Mouse (Mus musculus): ENCODE results near the gene Mrpl52. TPM values are rescaled to one million over a fixed set of nuclear protein-coding genes. Genes with fewer than 3 reads are reported as not detected.
A peak's percentile ranks its signal among the peaks of the same experiment; 100 is the strongest.

Gene Mrpl52
- total RNA-seq, 2 experiments from 2014 or later, result 89.2 to 93.8 TPM

DNA sequence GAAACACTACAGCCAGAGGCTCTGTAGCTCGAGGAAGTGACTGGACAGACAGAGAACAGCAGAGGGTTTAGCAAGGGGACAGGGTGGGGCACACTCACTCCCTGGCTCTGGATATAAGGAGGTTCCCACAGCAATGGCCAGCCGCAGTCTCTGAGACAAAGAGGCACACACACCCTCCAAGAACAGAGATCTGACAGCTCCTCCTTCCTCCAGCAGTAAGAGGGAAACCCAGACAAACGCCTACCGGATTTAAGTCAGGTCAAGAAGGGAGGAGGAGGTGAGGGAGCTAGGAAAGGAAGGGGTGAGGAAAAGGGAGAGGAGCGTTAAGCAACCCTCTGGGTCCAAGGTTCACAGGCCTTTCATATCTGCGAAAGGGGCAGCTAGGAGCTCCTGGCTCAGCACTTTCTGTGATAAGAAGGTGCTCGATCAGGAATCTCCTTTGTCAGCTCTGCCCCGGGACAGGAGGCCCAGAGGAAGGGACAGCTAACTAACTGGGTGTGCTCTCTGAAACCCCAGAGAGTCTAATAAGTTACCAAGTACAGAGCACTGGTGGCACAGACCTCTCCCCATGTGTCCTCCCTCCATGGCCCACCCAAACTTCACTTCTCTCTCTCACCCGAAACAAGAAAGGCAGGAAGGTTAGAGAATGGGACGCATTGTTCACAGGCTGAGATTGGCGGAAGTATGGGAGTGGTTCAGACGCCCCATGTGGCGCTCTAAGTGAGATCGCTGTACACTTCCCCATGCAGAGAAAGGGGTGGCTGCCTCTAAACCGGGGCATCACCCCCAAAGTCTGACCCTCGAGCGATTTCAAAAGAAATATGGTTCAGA, 16.5 kb upstream of the Mrpl52 start:
- no peak for DNase-seq (ENCODE audit: low spot score in 2 of 2)

DNA sequence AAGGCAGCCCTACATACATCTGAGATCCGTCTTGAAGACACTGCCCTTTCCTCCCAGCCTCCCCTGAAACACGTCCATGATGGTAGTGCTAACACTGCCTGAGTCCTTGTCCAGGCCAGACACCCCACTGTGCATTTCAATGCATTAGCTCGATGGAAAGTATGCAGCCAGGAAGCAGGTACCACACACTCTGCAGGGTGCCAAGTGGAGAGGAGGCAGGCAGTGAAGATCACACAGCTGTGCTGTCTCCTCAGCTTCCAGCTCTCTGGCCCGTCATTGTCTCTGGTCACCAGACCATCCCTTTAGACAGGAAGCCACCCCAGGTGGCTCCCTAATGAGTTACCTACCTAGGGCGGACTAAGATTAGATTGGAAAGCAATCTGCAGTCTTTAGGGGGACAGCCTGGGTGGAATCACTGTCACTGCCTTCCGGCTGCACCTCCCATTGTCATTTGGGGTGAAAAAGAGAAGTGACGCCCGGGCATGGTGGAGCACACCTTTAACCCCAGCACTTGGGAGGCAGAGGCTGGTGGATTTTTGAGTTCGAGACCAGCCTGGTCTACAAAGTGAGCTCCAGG, 14.6 kb upstream of the Mrpl52 start:
- no peak for DNase-seq (ENCODE audit: low spot score in 2 of 2)

GRCm38 (mm10) chr14:54412629-54413170, 14.0 kb upstream of the Mrpl52 start:
- DNase-seq (ENCODE audit: low spot score in 2 of 2), result peak; percentile 50 to 66

DNA sequence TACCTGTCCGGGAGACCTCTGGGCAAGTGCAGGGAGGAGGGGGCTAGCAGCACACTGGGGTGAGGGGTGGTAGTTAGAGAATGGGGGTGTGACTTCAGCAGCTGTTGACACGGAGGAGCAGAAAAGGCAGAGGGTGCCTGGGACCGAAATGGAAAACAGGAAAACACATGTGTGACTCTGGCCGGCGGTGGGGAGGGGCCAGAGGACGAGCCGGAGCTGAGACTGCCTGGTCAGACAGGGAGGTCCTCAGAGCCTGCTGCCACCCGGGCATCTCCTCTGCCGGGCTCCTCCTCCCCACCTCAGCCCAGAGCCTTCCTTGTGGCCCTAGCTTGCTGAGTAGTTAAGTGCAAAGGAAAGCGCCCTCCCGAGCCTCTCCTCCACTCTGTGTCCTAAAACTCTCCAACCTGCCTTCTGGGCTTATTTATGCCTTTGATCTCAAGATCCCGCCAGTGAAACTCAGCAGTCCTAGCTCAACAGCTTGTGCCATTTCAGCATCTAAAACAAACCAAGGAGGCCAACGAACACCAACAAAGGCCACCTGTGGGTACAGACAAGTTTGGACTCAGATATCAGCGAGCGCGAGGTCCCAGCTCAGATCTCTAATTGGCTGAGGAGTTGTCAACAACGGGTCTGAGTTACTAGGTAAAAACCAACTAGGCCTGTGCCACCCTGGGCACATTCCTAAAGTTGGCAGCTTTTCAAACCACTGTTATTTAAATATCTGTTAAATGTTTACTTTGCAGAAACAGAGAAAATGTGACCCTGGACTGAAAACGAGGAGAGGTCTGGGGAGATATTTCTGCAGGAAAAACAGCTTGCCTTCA, 12.6 kb upstream of the Mrpl52 start:
- DNase-seq (ENCODE audit: low spot score in 2 of 2), result no peak

DNA sequence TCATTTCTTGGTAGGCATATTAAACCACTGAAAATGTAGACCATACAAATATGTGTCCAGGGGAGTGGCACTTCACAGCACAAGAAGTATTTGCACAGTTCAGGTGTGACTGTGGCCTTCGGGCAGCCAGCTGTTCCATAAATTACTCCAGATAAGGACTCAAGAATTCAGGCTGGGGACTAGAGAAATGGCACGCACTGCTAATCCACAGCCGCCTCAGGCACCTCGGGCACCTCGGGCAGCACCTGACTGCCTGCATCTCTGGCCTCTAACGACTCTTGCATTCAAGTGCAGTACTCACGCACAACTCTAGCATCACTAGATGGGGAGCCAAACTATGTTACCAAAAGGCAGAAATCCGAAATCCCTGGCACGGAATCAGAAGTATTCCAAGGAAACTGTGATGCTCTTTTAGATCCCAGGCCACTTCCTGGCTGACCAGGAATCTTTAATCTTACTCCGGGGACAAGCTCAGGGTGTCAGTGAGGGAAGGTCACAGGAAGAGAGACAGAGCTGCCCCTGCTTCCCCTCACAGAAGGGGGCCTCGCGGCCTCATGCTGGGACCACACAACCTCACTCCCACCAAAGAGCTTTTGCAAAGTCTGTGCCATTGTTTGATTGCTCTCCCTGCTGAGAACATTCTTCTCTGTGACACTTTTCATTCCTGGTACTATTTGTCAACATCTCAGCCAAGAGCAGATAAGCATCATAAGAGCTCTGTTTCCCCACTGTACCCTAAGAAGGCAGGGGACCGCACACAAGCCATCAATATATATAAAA, 11.3 kb upstream of the Mrpl52 start:
- no peak for DNase-seq (ENCODE audit: low spot score in 2 of 2)

- no peak for DNase-seq (ENCODE audit: low spot score in 2 of 2)
Measured at GRCm38 (mm10) chr14:54416229-54416775, 10.4 kb upstream of the Mrpl52 start.

- no peak for DNase-seq (ENCODE audit: low spot score in 2 of 2)
Measured at GRCm38 (mm10) chr14:54416830-54417229, 9.9 kb upstream of the Mrpl52 start.

DNA sequence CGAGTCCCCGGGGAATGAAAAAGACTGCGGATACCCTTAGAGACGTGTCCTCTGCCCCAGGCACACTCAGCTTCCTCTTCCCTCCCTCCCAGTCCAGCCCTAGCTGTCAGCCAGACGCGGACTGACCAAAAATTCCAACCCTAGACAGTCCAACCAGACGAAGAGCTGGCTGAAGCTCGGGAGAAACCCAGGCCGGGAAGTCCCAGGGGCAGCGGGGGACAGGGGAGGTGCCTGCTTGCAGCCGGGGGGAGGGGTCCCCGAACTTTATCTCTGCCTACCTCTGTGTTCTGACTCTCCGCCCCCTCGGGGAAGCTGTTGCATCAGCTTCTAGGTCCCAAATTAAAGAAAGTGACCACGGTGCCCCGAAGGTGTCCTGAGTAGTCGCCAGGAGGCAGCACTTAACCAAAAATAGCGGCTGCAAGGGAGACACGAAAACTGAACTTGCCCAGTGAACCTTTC, 9.1 kb upstream of the Mrpl52 start, which contains the start of gene Slc7a7:
TSS of gene Slc7a7 (minus strand) at position 158 of the 459 bp plus-strand sequence.
- DNase-seq (ENCODE audit: low spot score in 2 of 2), result no peak

DNA sequence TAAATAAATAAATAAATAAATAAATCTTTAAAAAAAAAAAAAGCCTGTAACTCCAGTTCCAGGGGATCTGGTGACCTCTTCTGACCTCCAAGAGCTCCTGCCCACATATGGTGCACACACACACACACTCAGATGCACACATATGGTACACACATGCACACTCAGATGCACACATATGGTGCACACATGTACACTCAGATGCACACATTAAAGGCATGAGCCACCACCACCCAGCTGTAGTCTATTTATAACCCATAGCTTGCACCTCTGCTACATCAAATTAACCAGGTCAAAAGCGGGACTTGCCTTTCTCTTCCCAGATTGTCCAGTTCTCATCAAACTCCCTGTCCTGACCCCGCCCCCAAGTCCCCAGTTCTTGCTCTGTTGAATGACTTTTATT, 5.7 kb upstream of the Mrpl52 start:
- no peak for DNase-seq (ENCODE audit: low spot score in 2 of 2)

GRCm38 (mm10) chr14:54423406-54423805, 3.3 kb upstream of the Mrpl52 start:
- DNase-seq (ENCODE audit: low spot score in 2 of 2), result no peak

DNA sequence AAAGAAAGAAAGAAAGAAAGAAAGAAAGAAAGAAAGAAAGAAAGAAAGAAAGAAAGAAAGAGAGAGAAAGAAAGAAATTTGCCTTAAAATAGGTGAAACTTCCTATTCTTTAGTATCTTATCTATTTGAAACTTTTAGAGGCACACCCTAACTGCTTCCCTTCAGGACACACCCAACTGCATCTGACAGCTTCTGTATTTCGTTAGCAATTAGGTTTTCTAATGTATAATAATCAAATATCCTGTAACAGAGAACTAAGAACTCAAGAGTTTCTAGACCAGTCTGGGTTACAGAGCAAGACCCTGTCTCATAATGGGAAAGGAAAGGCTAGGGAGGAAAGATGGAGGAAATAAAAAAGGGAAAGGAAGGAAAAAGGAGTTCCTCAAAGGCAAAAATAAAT, 2.1 kb upstream of the Mrpl52 start:
- DNase-seq (ENCODE audit: low spot score in 2 of 2), result no peak

GRCm38 (mm10) chr14:54425540-54425939, 1.2 kb upstream of the Mrpl52 start:
- no peak for DNase-seq (ENCODE audit: low spot score in 2 of 2)

DNA sequence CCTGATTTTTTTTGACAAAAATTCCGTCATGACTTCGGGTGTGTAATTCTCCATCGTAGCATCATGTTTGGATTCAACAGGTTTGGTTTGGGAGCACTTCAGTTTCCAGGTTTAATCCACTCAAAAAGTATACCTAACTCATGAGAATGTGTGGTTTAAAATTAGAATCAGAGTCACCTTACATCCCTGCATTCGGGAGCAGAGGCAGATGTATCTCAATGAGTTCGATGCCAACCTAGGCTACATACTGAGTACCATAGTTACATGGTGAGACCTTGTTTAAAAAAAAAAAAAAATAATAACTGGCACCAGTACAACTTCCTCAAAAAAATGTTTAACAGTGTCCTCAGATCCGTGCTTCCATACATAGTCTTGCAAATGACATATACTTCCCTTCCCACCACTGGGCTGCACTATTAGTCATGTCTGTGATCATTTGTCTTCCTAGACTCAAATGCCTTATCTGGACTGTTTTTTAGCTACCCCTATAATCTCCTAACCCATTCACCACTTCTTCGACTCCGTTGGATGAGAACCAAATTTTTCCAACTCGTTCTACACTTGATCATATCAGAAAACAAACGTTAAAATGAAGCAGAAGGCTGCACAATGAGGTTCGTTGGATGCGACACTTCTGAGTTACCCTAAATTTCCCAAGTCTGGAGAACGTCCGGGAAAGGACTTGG, 563 bp upstream of the Mrpl52 start:
- no peak for DNase-seq (ENCODE audit: low spot score in 2 of 2)

DNA sequence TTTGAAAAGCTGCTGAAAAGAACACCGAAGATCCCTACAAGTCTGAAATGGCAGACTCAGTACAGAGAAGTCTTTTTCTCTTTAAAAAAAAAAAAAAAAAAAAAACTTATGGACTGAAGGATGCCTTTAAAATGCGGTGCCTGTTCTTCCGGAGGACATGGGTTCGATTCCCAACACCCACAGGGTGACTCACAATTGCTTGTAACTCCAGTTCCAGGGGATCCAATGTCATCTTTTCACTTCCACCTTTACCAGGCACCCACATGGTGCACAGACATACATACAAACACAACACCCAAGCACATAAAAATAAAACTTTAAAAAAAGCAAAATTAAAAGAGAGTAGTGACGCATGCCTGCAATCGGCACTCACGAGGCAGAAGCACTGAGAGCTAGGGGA, 987 bp downstream of the Mrpl52 start:
- DNase-seq (ENCODE audit: low spot score in 2 of 2), result no peak

GRCm38 (mm10) chr14:54428421-54428820, 1.7 kb downstream of the Mrpl52 start:
- DNase-seq (ENCODE audit: low spot score in 2 of 2), result no peak

DNA sequence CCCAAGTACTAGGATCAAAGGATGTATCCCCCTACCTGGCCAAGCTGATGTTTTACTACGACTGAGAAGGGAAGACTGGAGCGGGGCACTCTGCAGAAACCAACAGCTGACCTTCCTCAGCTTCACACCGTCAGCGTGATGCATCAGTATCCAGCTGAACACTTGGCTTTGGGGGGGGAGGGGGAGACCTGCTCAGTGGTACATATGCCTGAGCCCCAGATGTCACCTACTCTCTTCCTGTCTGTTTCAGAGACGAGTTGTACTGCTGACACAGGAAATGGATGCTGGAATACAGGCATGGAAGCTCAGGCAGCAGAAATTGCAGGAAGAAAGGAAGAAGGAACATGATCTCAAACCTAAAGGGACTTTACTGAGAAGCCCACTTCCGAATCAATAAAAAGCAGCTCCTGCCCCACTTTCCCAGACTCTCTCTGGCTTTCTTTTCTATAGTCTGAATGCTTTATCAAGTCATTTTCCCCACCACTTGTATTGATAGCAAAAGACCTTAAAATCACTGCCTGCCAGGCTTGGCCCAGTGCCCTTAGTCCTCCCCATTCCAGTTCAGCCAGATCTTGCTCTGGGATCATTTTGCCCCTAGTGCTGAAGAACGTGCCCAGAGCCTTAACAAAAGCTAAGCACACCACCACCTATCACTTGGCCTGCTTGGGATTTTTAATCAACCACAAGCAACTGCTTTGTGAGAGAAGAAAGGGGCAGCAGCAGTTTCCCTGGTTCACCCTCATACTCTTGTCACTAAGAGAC, 2.8 kb downstream of the Mrpl52 start:
- DNase-seq (ENCODE audit: low spot score in 2 of 2), result no peak

- DNase-seq (ENCODE audit: low spot score in 2 of 2), result no peak
Measured at GRCm38 (mm10) chr14:54430406-54431145, 3.9 kb downstream of the Mrpl52 start.

DNA sequence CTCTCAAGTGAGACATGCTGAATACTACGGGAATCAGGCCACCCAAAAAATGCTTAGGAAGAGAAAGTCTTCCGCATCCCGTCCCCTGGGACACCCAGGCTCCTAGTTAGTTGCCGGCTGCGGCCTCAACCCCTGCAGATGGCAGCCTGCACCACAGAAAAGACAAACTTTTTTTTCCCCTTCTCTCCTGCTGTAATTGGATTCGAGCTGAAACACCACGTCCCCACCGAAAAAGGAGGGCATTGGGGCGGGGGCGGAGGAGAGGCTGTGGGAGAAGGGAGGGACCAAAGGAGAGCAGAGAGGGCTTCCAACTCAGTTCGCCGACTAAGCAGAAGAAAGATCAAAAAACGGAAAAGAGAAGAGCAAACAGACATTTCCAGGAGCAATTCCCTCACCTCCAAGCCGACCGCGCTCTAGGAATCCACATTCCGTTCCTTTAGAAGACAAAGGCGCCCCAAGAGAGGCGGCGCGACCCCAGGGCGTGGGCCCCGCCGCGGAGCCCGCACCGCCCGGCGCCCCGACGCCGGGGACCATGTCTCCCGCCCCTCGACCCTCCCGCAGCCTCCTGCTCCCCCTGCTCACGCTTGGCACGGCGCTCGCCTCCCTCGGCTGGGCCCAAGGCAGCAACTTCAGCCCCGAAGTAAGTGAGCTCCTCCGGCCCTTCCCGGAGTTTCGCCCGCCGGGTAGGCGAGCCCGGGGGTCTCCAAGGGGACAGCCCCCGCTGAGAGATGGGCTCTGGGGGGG, 4.8 kb downstream of the Mrpl52 start, which contains the start of gene Mmp14:
TSS of gene Mmp14 (plus strand) at position 279 of the 744 bp plus-strand sequence.
- DNase-seq (ENCODE audit: low spot score in 2 of 2), result peak; percentile 27 to 41
